Mouse (Mus musculus) adrenal gland, adult 2 months (tissue): ENCODE measurements around the gene Fem1a. TPM values are rescaled to one million over a fixed set of nuclear protein-coding genes. Genes with fewer than 3 reads are reported as not detected.

Experiments used
- DNase-seq: peaks from one replicate; pipeline ENCODE4 v3.0.0; 2021
- long read RNA-seq: library from polyadenylated mRNA; stranded (forward); transcript quantifications from one replicate; pipeline ENCODE4 v2.0.0, GENCODE M21; 2021
- polyA plus RNA-seq: library from polyadenylated mRNA; depleted of rRNA; stranded (reverse); fragments of >200 nt; gene quantifications from 2 replicates; pipeline ENCODE4 v1.2.3, GENCODE M21; 2012; rRNA removed
- total RNA-seq, 2 experiments: library from RNA; stranded (reverse); gene quantifications; 2 replicates each; pipeline ENCODE4 v1.2.3; 2021

The Fem1a gene
- total RNA-seq (10 to 100 TPM; 27.0 to 32.4 TPM), polyA plus RNA-seq (44.6 and 46.9 TPM in 2 replicates)
- long read RNA-seq, full-length matches to known transcripts, result 27 of 27 reads
- long read RNA-seq, partial matches to known transcripts, result 0 of 27 reads
- long read RNA-seq, other reads (novel, unspliced or antisense), result 0 of 27 reads

DNA sequence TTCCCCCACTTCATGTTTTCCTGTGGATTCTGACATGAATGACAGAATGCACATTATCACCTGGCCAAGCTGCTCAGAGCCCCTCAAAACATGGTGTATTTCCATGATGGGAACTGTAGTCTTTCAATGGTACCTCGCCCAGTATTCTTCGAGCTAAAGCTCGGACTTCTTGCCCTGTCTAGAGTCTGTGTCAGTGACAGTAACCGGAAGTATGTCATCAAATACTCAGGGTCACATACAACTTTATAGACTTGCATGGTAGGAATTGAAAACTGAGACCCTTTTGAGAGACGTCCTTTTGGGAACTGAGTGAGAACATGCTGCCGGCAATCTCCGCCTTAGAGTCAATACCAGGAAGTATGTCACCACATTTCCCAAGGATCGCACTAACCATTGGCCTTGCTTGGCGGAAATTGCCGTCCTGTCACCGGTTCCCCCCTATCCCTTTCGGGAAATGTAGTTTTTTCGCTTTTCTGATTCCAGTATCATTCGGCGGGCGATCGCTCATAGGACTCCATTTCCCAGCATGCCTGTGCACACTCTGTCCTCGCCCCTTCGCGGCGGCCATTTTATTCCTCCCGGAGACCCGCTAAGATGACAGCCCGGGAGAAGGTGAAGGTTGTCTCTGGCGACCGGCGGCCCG lies at the start of gene Fem1a:
Gene Fem1a (plus strand): TSS at position 572 of the 643 bp plus-strand sequence.
- peak; percentile 96 for DNase-seq

- DNase-seq, result no peak
Observed at GRCm38 (mm10) chr17:56206986-56207674, 49.5 kb upstream of the Fem1a start.

- no peak for DNase-seq
Observed at GRCm38 (mm10) chr17:56207963-56208530, 48.6 kb upstream of the Fem1a start.

DNA sequence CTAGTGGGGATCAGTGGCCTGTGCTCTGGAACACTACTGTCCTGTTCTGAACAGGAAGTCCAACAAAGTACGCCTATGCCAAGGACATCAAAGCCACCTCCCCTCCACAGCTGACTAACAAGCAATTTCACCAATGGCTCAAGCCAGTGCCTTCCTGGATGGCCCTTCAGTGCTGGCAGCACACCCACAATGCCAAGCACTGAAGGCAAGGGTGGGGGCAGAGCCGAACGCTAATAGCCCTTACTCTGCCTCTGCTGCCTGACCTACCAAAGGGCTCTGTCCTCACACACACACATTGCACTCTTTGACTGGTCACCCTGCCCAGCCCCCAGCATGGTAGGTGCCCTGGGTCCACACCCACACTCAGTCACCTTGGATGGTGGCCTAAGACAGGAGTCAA lies 47.8 kb upstream of the Fem1a start:
- DNase-seq, result no peak

- DNase-seq, result no peak
Observed at GRCm38 (mm10) chr17:56211090-56211489, 45.5 kb upstream of the Fem1a start.

GRCm38 (mm10) chr17:56212676-56213075 lies 43.9 kb upstream of the Fem1a start:
- no peak for DNase-seq

DNA sequence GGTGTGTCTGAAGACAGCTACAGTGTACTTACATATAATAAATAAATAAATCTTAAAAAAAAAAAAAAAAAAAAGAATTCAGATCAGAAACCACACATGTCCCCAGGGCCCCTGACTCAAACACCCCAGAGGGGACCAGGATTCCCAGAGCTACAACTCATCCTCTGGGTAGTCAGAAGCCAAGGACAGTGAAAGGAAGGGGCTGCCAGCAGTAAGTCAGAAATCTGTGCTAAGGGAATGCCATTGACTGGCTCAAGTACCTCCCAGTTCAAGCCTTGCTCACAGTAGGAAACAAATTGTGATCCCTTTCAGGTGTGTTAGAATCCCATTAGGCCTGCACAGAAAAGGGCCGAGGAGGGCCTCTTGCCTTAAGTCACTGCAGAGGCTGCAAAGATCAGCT lies 42.4 kb upstream of the Fem1a start:
- DNase-seq, result peak; percentile 56

DNA sequence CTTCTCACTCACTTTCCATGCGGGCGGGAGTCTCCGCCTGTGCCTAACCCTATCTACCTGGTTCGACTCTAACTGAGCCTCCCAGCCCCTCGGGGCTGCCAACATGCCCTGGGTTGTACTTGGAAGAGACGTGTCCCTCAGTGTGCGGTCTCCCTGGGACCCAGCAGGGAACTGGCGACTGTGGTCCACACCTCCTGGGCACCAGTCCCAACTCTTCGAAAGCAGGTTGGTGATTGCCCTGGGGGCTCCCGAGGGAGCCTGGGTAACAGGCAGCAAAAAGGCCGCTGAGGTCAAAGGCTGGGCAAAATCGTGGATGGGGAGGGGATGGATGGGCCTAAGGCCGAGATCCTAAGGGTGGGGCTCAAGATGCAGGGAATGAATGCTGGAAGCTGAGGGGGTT lies 38.9 kb upstream of the Fem1a start:
- DNase-seq, result peak; percentile 34

DNA sequence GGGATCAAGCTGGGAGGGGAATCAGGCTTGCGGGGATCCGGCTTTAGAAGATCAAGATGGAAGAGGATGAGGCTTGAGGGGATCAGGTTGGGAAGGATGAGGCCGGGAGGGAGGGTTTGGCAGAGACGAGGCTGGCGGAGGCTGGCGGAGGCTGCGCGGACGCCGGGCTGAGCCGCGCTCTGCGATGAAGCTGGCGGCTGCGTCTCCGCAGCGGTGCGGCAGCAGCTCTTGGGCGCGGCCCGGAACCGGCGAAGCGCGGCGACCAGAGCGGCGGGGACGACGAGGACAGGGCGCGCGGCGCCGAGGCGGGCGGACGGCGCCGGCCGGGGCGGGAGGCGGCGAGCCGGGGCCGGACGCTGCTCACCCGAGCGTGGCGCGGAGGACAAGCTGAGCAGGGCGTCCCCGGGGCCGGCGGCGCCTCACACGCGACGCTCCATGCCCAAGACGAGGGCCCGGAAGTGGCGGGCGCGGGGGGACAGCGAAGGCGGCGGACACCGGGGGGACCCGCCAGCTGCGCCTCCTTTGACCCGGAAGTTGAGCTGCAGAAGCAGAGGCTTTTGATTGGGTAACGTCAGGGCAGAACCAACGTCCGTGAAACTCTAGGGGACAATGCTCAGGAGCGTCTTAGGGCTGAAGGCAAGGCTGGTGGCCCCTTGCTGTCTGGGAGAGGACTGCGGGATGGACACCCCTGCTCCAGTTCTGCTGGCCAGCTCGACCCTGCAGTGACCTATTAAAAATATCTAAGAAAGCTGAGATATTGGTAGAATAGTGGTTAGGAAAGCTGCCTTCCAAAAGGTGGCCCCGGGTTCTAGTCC lies 38.0 kb upstream of the Fem1a start, which contains the start of gene Dpp9:
Gene Dpp9 (minus strand): TSS at position 529 of the 815 bp plus-strand sequence.
- peak; percentile 94 for DNase-seq

DNA sequence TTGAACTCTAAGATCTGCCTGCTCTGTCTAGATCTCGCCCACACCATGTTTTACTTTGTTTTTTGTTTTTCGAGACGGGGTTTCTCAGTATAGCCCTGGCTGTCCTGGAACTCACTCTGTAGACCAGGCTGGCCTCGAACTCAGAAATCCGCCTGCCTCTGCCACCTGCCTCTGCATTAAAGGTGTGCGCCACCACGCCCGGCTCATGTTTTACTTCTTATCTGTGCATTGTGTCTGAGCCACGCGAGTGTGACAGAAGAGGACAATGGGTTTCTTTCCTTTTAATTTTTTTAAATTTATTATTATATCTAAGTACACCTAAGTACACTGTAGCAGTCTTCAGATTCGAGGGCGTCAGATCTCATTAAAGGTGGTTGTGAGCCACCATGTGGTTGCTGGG lies 37.4 kb upstream of the Fem1a start:
- no peak for DNase-seq

GRCm38 (mm10) chr17:56219805-56220204 lies 36.8 kb upstream of the Fem1a start:
- DNase-seq, result peak; percentile 73

DNA sequence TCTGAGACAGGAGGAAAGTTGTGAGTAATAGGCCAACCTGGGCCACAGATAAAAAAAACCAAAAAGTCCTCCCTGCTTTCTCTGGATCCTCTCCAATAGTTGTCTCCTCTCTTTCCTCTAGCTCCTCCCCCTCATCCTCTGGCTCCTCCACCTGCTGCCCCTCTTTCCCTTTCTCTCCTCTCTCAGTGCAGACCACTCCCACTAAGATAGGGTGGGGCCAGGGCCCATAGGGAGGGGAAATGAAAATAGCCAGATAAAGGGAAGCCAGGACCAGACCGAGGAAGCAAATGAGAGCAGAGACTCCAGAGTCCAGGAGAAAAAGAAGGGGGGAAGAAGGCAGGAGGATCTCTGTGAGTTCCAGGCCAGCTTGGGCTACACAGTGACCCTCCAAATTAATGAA lies 31.7 kb upstream of the Fem1a start:
- DNase-seq, result no peak

GRCm38 (mm10) chr17:56226566-56226965 lies 30.0 kb upstream of the Fem1a start:
- no peak for DNase-seq

DNA sequence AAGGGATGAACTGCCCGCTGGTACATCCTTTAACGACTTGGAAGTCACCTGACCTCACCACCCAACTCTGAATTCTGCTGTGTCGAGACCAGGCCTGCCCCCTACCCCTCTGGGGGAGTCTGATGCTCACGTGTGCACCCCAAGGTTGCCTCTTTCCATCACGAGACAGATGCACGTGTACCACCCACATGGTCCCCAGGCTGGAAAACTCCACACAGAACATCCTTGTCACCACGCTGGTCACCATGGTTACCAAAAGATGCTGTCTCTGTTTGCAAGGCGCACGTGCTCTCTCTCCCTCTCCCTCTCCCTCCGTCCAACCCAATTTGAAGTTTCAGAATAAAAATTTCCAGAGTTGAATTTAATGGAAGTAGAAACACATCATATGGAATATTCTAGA lies 26.7 kb upstream of the Fem1a start:
- DNase-seq, result no peak

- DNase-seq, result no peak
Observed at GRCm38 (mm10) chr17:56233389-56233788, 23.2 kb upstream of the Fem1a start.

- no peak for DNase-seq
Observed at GRCm38 (mm10) chr17:56233818-56234469, 22.7 kb upstream of the Fem1a start.

GRCm38 (mm10) chr17:56241541-56242401 lies 14.8 kb upstream of the Fem1a start:
- peak; percentile 87 for DNase-seq

GRCm38 (mm10) chr17:56245608-56246007 lies 11.0 kb upstream of the Fem1a start:
- no peak for DNase-seq

DNA sequence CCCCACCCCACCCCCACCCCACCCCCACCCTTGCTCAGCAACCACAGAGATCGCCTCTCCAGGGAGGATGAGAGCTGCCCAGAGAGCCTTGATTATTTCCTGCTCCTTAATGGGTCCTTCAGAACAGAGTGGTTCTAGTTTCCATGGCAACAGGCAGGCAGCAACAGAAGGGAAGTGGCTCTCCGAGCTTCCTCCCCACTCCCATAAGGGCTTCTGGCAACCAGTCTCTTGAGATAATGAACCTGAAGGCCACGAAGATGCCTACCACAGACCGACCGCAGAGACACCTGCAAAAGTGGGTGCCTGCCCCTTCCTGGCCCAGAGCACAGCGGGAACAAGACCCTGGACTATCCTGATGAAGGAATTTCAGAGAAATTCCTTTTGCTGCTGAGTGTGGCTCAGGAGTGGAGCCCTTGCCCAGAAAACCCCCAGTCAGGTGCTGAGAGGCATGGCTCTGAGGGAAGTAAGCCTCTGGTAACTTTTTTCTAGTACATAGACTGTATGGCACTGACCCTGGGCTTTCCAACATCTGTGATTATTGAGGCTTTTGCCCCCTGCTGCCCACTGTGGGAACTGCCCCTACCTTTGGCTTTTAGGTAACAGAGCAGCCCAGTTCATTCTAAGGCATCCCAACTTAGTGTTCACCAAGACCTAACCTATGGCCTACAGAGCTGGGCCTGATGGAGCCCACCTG lies 5.3 kb upstream of the Fem1a start:
- DNase-seq, result peak; percentile 68

GRCm38 (mm10) chr17:56254695-56255094 lies 1.9 kb upstream of the Fem1a start:
- DNase-seq, result no peak
